Mouse (Mus musculus): ENCODE measurements at regions not wholly inside any gene's neighbourhood (a gene's known extent, or its start where the extent isn't known, plus 50 kb on each side); places are given as distances from the start of the nearest gene placed in this dataset.

GRCm38 (mm10) chr8:33026973-33027372 is 401.5 kb upstream of the 5930422O12Rik start:
- H3K4me2 ChIP-seq (replicated peaks; ENCODE audit: low read depth, low read length), result no peak overlapping the region
- no peaks in the 10 kb centered on the region for H3K9me3 ChIP-seq (ENCODE audit: control insufficient read depth, low read length)
- H3K9ac ChIP-seq (ENCODE audit: low read depth, low read length), result no peak overlapping the region
- no peaks in the 10 kb centered on the region for H3K27me3 ChIP-seq (ENCODE audit: control insufficient read depth, insufficient read depth, low read length)
- no peaks in the 10 kb centered on the region for H3K36me3 ChIP-seq (ENCODE audit: control insufficient read depth, insufficient read depth, low read length)
- no peak for ATAC-seq (ENCODE audit: low FRiP score, low TSS enrichment)
- 77% methylated on average over 4 of the region's 4 CpGs for WGBS
- H3K4me1 ChIP-seq (ENCODE audit: control insufficient read depth, insufficient read depth, low read length), result no peaks in the 10 kb centered on the region
- no peak overlapping the region for H3K4me3 ChIP-seq (ENCODE audit: low read length)
- H3K27ac ChIP-seq (ENCODE audit: low read depth, low read length), result no peak overlapping the region

- WGBS, result 73% methylated on average over 3 of the region's 3 CpGs
- ATAC-seq (ENCODE audit: low FRiP score, low TSS enrichment), result no peak
Measured at GRCm38 (mm10) chr8:33029453-33029852, 399.1 kb upstream of the 5930422O12Rik start.

GRCm38 (mm10) chr8:33052017-33052416 is 376.5 kb upstream of the 5930422O12Rik start:
- Histone ChIP-seq H3K4me3 (ENCODE audit: low read length) (no peak overlapping the region), H3K9ac (ENCODE audit: low read depth, low read length) (no peak overlapping the region), H3K27ac (ENCODE audit: low read depth, low read length) (no peak overlapping the region), H3K27me3 (ENCODE audit: control insufficient read depth, insufficient read depth, low read length) (no peaks in the 10 kb centered on the region), H3K4me2 (replicated peaks; ENCODE audit: low read depth, low read length) (no peak overlapping the region), H3K36me3 (ENCODE audit: control insufficient read depth, insufficient read depth, low read length) (no peaks in the 10 kb centered on the region), H3K4me1 (ENCODE audit: control insufficient read depth, insufficient read depth, low read length) (no peaks in the 10 kb centered on the region), H3K9me3 (ENCODE audit: control insufficient read depth, low read length) (peaks cover 11% of the 10 kb centered on the region; the same call in 1 of the 2 replicates)
- WGBS, result 86% methylated on average over 8 of the region's 8 CpGs
- ATAC-seq (ENCODE audit: low FRiP score, low TSS enrichment), result no peak

More at GRCm38 (mm10) chr8:33029453-33029852, 399.1 kb upstream of the 5930422O12Rik start:
- no peaks in the 10 kb centered on the region for H3K9me3 ChIP-seq (ENCODE audit: control insufficient read depth, low read length)
- H3K4me2 ChIP-seq (replicated peaks; ENCODE audit: low read depth, low read length), result no peak overlapping the region
- H3K36me3 ChIP-seq (ENCODE audit: control insufficient read depth, insufficient read depth, low read length), result no peaks in the 10 kb centered on the region
- H3K27ac ChIP-seq (ENCODE audit: low read depth, low read length), result no peak overlapping the region
- no peak overlapping the region for H3K9ac ChIP-seq (ENCODE audit: low read depth, low read length)
- no peaks in the 10 kb centered on the region for H3K27me3 ChIP-seq (ENCODE audit: control insufficient read depth, insufficient read depth, low read length)
- no peaks in the 10 kb centered on the region for H3K4me1 ChIP-seq (ENCODE audit: control insufficient read depth, insufficient read depth, low read length)
- no peak overlapping the region for H3K4me3 ChIP-seq (ENCODE audit: low read length)

- no peak overlapping the region for H3K27ac ChIP-seq (ENCODE audit: low read depth, low read length)
- WGBS, result 92% methylated on average over 3 of the region's 3 CpGs
- no peaks in the 10 kb centered on the region for H3K36me3 ChIP-seq (ENCODE audit: control insufficient read depth, insufficient read depth, low read length)
- no peak overlapping the region for H3K4me3 ChIP-seq (ENCODE audit: low read length)
- no peak overlapping the region for H3K9ac ChIP-seq (ENCODE audit: low read depth, low read length)
- no peaks in the 10 kb centered on the region for H3K27me3 ChIP-seq (ENCODE audit: control insufficient read depth, insufficient read depth, low read length)
- ATAC-seq (ENCODE audit: low FRiP score, low TSS enrichment), result no peak
- H3K9me3 ChIP-seq (ENCODE audit: control insufficient read depth, low read length), result peaks cover 4% of the 10 kb centered on the region; the same call in 1 of the 2 replicates
- no peak overlapping the region for H3K4me2 ChIP-seq (replicated peaks; ENCODE audit: low read depth, low read length)
- H3K4me1 ChIP-seq (ENCODE audit: control insufficient read depth, insufficient read depth, low read length), result no peaks in the 10 kb centered on the region
Measured at GRCm38 (mm10) chr8:33065566-33065965, 362.9 kb upstream of the 5930422O12Rik start.

- Histone ChIP-seq H3K36me3 (ENCODE audit: control insufficient read depth, insufficient read depth, low read length) (no peaks in the 10 kb centered on the region), H3K4me2 (replicated peaks; ENCODE audit: low read depth, low read length) (no peak overlapping the region), H3K9ac (ENCODE audit: low read depth, low read length) (no peak overlapping the region), H3K27ac (ENCODE audit: low read depth, low read length) (no peak overlapping the region), H3K9me3 (ENCODE audit: control insufficient read depth, low read length) (peaks cover 4% of the 10 kb centered on the region; the same call in 1 of the 2 replicates), H3K4me1 (ENCODE audit: control insufficient read depth, insufficient read depth, low read length) (no peaks in the 10 kb centered on the region), H3K4me3 (ENCODE audit: low read length) (no peak overlapping the region), H3K27me3 (ENCODE audit: control insufficient read depth, insufficient read depth, low read length) (no peaks in the 10 kb centered on the region)
- WGBS, result 78% methylated on average over 6 of the region's 6 CpGs
- ATAC-seq (ENCODE audit: low FRiP score, low TSS enrichment), result no peak
Measured at GRCm38 (mm10) chr8:33066168-33066567, 362.3 kb upstream of the 5930422O12Rik start.

GRCm38 (mm10) chr8:33067453-33068039 is 361.0 kb upstream of the 5930422O12Rik start:
- Histone ChIP-seq H3K27ac (ENCODE audit: low read depth, low read length) (no peak overlapping the region), H3K4me2 (replicated peaks; ENCODE audit: low read depth, low read length) (no peak overlapping the region), H3K4me1 (ENCODE audit: control insufficient read depth, insufficient read depth, low read length) (no peaks in the 10 kb centered on the region), H3K9ac (ENCODE audit: low read depth, low read length) (no peak overlapping the region), H3K36me3 (ENCODE audit: control insufficient read depth, insufficient read depth, low read length) (no peaks in the 10 kb centered on the region), H3K27me3 (ENCODE audit: control insufficient read depth, insufficient read depth, low read length) (no peaks in the 10 kb centered on the region), H3K4me3 (ENCODE audit: low read length) (no peak overlapping the region), H3K9me3 (ENCODE audit: control insufficient read depth, low read length) (peaks cover 4% of the 10 kb centered on the region; the same call in 1 of the 2 replicates)
- WGBS, result 72% methylated on average over 8 of the region's 8 CpGs
- no peak for ATAC-seq (ENCODE audit: low FRiP score, low TSS enrichment)

- peaks cover 4% of the 10 kb centered on the region; the same call in 1 of the 2 replicates for H3K9me3 ChIP-seq (ENCODE audit: control insufficient read depth, low read length)
- H3K4me3 ChIP-seq (ENCODE audit: low read length), result no peak overlapping the region
- no peaks in the 10 kb centered on the region for H3K27me3 ChIP-seq (ENCODE audit: control insufficient read depth, insufficient read depth, low read length)
- H3K27ac ChIP-seq (ENCODE audit: low read depth, low read length), result no peak overlapping the region
- no peak overlapping the region for H3K9ac ChIP-seq (ENCODE audit: low read depth, low read length)
- H3K4me2 ChIP-seq (replicated peaks; ENCODE audit: low read depth, low read length), result no peak overlapping the region
- no peak for ATAC-seq (ENCODE audit: low FRiP score, low TSS enrichment)
- no peaks in the 10 kb centered on the region for H3K36me3 ChIP-seq (ENCODE audit: control insufficient read depth, insufficient read depth, low read length)
- H3K4me1 ChIP-seq (ENCODE audit: control insufficient read depth, insufficient read depth, low read length), result no peaks in the 10 kb centered on the region
- 83% methylated on average over 5 of the region's 5 CpGs for WGBS
Measured at GRCm38 (mm10) chr8:33068468-33068867, 360.0 kb upstream of the 5930422O12Rik start.

- no peak for ATAC-seq (ENCODE audit: low FRiP score, low TSS enrichment)
- Histone ChIP-seq H3K4me1 (ENCODE audit: control insufficient read depth, insufficient read depth, low read length) (no peaks in the 10 kb centered on the region), H3K36me3 (ENCODE audit: control insufficient read depth, insufficient read depth, low read length) (no peaks in the 10 kb centered on the region)
Measured at GRCm38 (mm10) chr8:33075186-33075585, 353.3 kb upstream of the 5930422O12Rik start.

GRCm38 (mm10) chr8:33076253-33076652 is 352.3 kb upstream of the 5930422O12Rik start:
- Histone ChIP-seq H3K36me3 (ENCODE audit: control insufficient read depth, insufficient read depth, low read length) (no peaks in the 10 kb centered on the region), H3K27ac (ENCODE audit: low read depth, low read length) (no peak overlapping the region), H3K4me2 (replicated peaks; ENCODE audit: low read depth, low read length) (no peak overlapping the region), H3K9me3 (ENCODE audit: control insufficient read depth, low read length) (no peaks in the 10 kb centered on the region), H3K27me3 (ENCODE audit: control insufficient read depth, insufficient read depth, low read length) (no peaks in the 10 kb centered on the region), H3K4me3 (ENCODE audit: low read length) (no peak overlapping the region), H3K9ac (ENCODE audit: low read depth, low read length) (no peak overlapping the region), H3K4me1 (ENCODE audit: control insufficient read depth, insufficient read depth, low read length) (no peaks in the 10 kb centered on the region)
- no peak for ATAC-seq (ENCODE audit: low FRiP score, low TSS enrichment)
- 85% methylated on average over 6 of the region's 6 CpGs for WGBS

More at GRCm38 (mm10) chr8:33075186-33075585, 353.3 kb upstream of the 5930422O12Rik start:
- H3K9ac ChIP-seq (ENCODE audit: low read depth, low read length), result no peak overlapping the region
- H3K27me3 ChIP-seq (ENCODE audit: control insufficient read depth, insufficient read depth, low read length), result no peaks in the 10 kb centered on the region
- H3K9me3 ChIP-seq (ENCODE audit: control insufficient read depth, low read length), result no peaks in the 10 kb centered on the region
- H3K4me3 ChIP-seq (ENCODE audit: low read length), result no peak overlapping the region
- no peak overlapping the region for H3K27ac ChIP-seq (ENCODE audit: low read depth, low read length)
- 58% methylated on average over 1 of the region's 1 CpGs for WGBS
- no peak overlapping the region for H3K4me2 ChIP-seq (replicated peaks; ENCODE audit: low read depth, low read length)
